Mouse (Mus musculus) small intestine, adult 2 months (tissue): Measurements from ENCODE around the gene Gjb3.

Experiments used
- CTCF ChIP-seq: fragments of 200-500 bp; IDR thresholded peaks from 2 replicates; pipeline ENCODE4 v1.5.1; 2012; ENCODE audit warnings: low read depth, mild to moderate bottlenecking, control low read depth, inconsistent platforms, low read length, moderate library complexity, mixed read lengths; ENCODE audit not compliant: insufficient replicate concordance, insufficient read length; ENCODE audit errors: extremely low read depth
- POLR2A ChIP-seq: fragments of 200-500 bp; IDR thresholded peaks from 2 replicates; pipeline ENCODE4 v1.6.1; 2012; ENCODE audit warnings: low read depth, mild to moderate bottlenecking, control low read depth, inconsistent platforms, low read length, moderate library complexity

GRCm38 (mm10) chr4:127331171-127331570 lies 527 bp upstream of the Gjb3 start:
- TF ChIP-seq POLR2A, result no peak
- TF ChIP-seq CTCF, result no peak
